Mouse (Mus musculus) forebrain, embryonic 14.5 days (tissue): ENCODE measurements around the gene Gpam. TPM values are rescaled to one million over a fixed set of nuclear protein-coding genes. Genes with fewer than 3 reads are reported as not detected.
"Not testable (repeated sequence)": the region's sequence is repeated elsewhere in the genome, so short reads cannot be mapped to it uniquely, and the experiment has no call there.

Experiments
- ATAC-seq: fragments of 200-750 bp; cut with Nextera tagmentation; 2 replicates; pipeline ENCODE4 v1.8.0; 2017; ENCODE audit warnings: mild to moderate bottlenecking, moderate library complexity
- DNase-seq: peaks from one replicate; pipeline ENCODE4 v3.0.0-alpha.2; 2015; ENCODE audit warnings: low spot score
- H3K27ac ChIP-seq: fragments of 300-500 bp; sonication (generic); 2 replicates; pipeline ENCODE4 v1.5.1; 2014; ENCODE audit warnings: low read depth, mild to moderate bottlenecking, control low read depth, low read length, moderate library complexity
- H3K27me3 ChIP-seq: fragments of 300-500 bp; sonication (generic); replicated peaks from 2 replicates; pipeline ENCODE4 v1.6.1; 2014; ENCODE audit warnings: low read length, control low read depth, mixed read lengths; ENCODE audit not compliant: control insufficient read depth, insufficient read depth
- H3K36me3 ChIP-seq: fragments of 300-500 bp; sonication (generic); 2 replicates; pipeline ENCODE4 v1.6.1; 2014; ENCODE audit warnings: low read length, control low read depth; ENCODE audit not compliant: control insufficient read depth, insufficient read depth
- H3K4me1 ChIP-seq: fragments of 300-500 bp; sonication (generic); 2 replicates; pipeline ENCODE4 v1.6.1; 2014; ENCODE audit warnings: antibody characterized with exemption, low read length, control low read depth; ENCODE audit not compliant: control insufficient read depth, insufficient read depth
- H3K4me2 ChIP-seq: fragments of 300-500 bp; sonication (generic); 2 replicates; pipeline ENCODE4 v1.6.1; 2014; ENCODE audit warnings: mild to moderate bottlenecking, control low read depth, low read length
- H3K4me3 ChIP-seq: fragments of 300-500 bp; sonication (generic); 2 replicates; pipeline ENCODE4 v1.5.1; 2014; ENCODE audit warnings: low read depth, low read length, control low read depth
- H3K9ac ChIP-seq: fragments of 300-500 bp; sonication (generic); 2 replicates; pipeline ENCODE4 v1.6.1; 2014; ENCODE audit warnings: mild to moderate bottlenecking, low read length, control low read depth, moderate library complexity
- H3K9me3 ChIP-seq: fragments of 300-500 bp; sonication (generic); replicated peaks from 2 replicates; pipeline ENCODE4 v1.6.1; 2016; ENCODE audit warnings: low read length, control low read depth, mixed read lengths; ENCODE audit not compliant: control insufficient read depth
- WGBS: fragments of 180-500 bp; shearing (Covaris S2); extraction: QIAGEN DNeasy Blood & Tissue Kit; methylation state at CpG from one replicate; pipeline ENCODE4 v1.1.7; 2014; 5-methylcytosine and 5-hydroxymethylcytosine counted together
- polyA plus RNA-seq: library from polyadenylated mRNA; unstranded; fragments of >200 nt; fragmentation: Nextera tagmentation; extraction: Ambion mirVana; gene quantifications from 2 replicates; pipeline ENCODE4 v1.2.1, GENCODE M21; 2014

Gpam gene
- polyA plus RNA-seq, 1 experiment from 2014 or later, result 17.2 TPM

GRCm38 (mm10) chr19:55164162-55164561 is 37.1 kb upstream of the Gpam start:
- Histone ChIP-seq H3K27ac (no peak overlapping the region), H3K4me1 (no peaks in the 10 kb centered on the region), H3K27me3 (no peaks in the 10 kb centered on the region), H3K4me3 (no peak overlapping the region), H3K9ac (no peak overlapping the region), H3K4me2 (no peak overlapping the region), H3K9me3 (no peaks in the 10 kb centered on the region), H3K36me3 (no peaks in the 10 kb centered on the region)
- DNase-seq, result no peak
- ATAC-seq, result no peak
- 92% methylated on average over 1 of the region's 1 CpGs for WGBS

- 86% methylated on average over 4 of the region's 4 CpGs for WGBS
- Histone ChIP-seq H3K27me3 (no peaks in the 10 kb centered on the region), H3K4me3 (no peak overlapping the region), H3K36me3 (no peaks in the 10 kb centered on the region), H3K27ac (no peak overlapping the region), H3K9me3 (no peaks in the 10 kb centered on the region), H3K4me2 (no peak overlapping the region), H3K4me1 (no peaks in the 10 kb centered on the region), H3K9ac (no peak overlapping the region)
- DNase-seq (no peak), ATAC-seq (no peak)
Observed at GRCm38 (mm10) chr19:55162271-55162670, 35.2 kb upstream of the Gpam start.

- Histone ChIP-seq H3K4me2 (no peak overlapping the region), H3K9ac (no peak overlapping the region), H3K4me3 (no peak overlapping the region), H3K9me3 (no peaks in the 10 kb centered on the region), H3K36me3 (no peaks in the 10 kb centered on the region), H3K4me1 (no peaks in the 10 kb centered on the region), H3K27me3 (no peaks in the 10 kb centered on the region), H3K27ac (no peak overlapping the region)
- WGBS, result 90% methylated on average over 6 of the region's 6 CpGs
- DNase-seq, result no peak
- ATAC-seq, result no peak
Observed at GRCm38 (mm10) chr19:55159826-55160225, 32.8 kb upstream of the Gpam start.

- 58% methylated on average over 8 of the region's 8 CpGs for WGBS
- no peaks in the 10 kb centered on the region for H3K9me3 ChIP-seq
- no peak for ATAC-seq
- peak; percentile 8 for DNase-seq
- no peaks in the 10 kb centered on the region for H3K4me1 ChIP-seq
- no peaks in the 10 kb centered on the region for H3K36me3 ChIP-seq
- no peak overlapping the region for H3K27ac ChIP-seq
- no peak overlapping the region for H3K4me3 ChIP-seq
- H3K27me3 ChIP-seq, result no peaks in the 10 kb centered on the region
- no peak overlapping the region for H3K9ac ChIP-seq
- no peak overlapping the region for H3K4me2 ChIP-seq
Observed at GRCm38 (mm10) chr19:55158606-55159005, 31.6 kb upstream of the Gpam start.

- no peak for ATAC-seq
- Histone ChIP-seq H3K27me3 (no peaks in the 10 kb centered on the region), H3K4me2 (no peak overlapping the region), H3K27ac (no peak overlapping the region), H3K9ac (no peak overlapping the region), H3K36me3 (no peaks in the 10 kb centered on the region), H3K4me1 (no peaks in the 10 kb centered on the region), H3K4me3 (no peak overlapping the region), H3K9me3 (no peaks in the 10 kb centered on the region)
- DNase-seq, result no peak
- WGBS, result 87% methylated on average over 7 of the region's 7 CpGs
Observed at GRCm38 (mm10) chr19:55157029-55157428, 30.0 kb upstream of the Gpam start.

- H3K36me3 ChIP-seq, result no peaks in the 10 kb centered on the region
- no peaks in the 10 kb centered on the region for H3K4me1 ChIP-seq
- no peak for ATAC-seq
- no peaks in the 10 kb centered on the region for H3K27me3 ChIP-seq
- H3K4me3 ChIP-seq, result no peak overlapping the region
- no peak overlapping the region for H3K4me2 ChIP-seq
- 94% methylated on average over 6 of the region's 6 CpGs for WGBS
- H3K9ac ChIP-seq, result no peak overlapping the region
- H3K9me3 ChIP-seq, result no peaks in the 10 kb centered on the region
- DNase-seq, result no peak
- no peak overlapping the region for H3K27ac ChIP-seq
Observed at GRCm38 (mm10) chr19:55152983-55153382, 25.9 kb upstream of the Gpam start.

- H3K36me3 ChIP-seq, H3K4me2 ChIP-seq, H3K9ac ChIP-seq, DNase-seq, H3K4me1 ChIP-seq, H3K27me3 ChIP-seq, H3K27ac ChIP-seq, H3K9me3 ChIP-seq, ATAC-seq, H3K4me3 ChIP-seq: not testable (repeated sequence)
- WGBS, result 85% methylated on average over 5 of the region's 6 CpGs
Observed at GRCm38 (mm10) chr19:55152274-55152673, 25.2 kb upstream of the Gpam start.

GRCm38 (mm10) chr19:55149646-55150045 is 22.6 kb upstream of the Gpam start:
- ATAC-seq, result no peak
- Histone ChIP-seq H3K9ac (no peak overlapping the region), H3K36me3 (no peaks in the 10 kb centered on the region), H3K4me1 (no peaks in the 10 kb centered on the region), H3K4me3 (no peak overlapping the region), H3K4me2 (no peak overlapping the region), H3K27me3 (no peaks in the 10 kb centered on the region), H3K9me3 (no peaks in the 10 kb centered on the region), H3K27ac (no peak overlapping the region)
- 80% methylated on average over 6 of the region's 6 CpGs for WGBS
- no peak for DNase-seq

GRCm38 (mm10) chr19:55148109-55148508 is 21.1 kb upstream of the Gpam start:
- DNase-seq, result no peak
- no peak for ATAC-seq
- Histone ChIP-seq H3K4me1 (0 out of 2 replicates have a peak, but pooled peaks cover 3% of the 10 kb centered on the region), H3K27ac (no peak overlapping the region), H3K4me3 (no peak overlapping the region), H3K36me3 (no peaks in the 10 kb centered on the region), H3K9ac (no peak overlapping the region), H3K27me3 (no peaks in the 10 kb centered on the region), H3K9me3 (no peaks in the 10 kb centered on the region), H3K4me2 (no peak overlapping the region)
- 93% methylated on average over 6 of the region's 6 CpGs for WGBS
